Mouse (Mus musculus): ENCODE results near the gene Ror2. TPM values are rescaled to one million over a fixed set of nuclear protein-coding genes. Genes with fewer than 3 reads are reported as not detected.
A peak's percentile ranks its signal among the peaks of the same experiment; 100 is the strongest.

Ror2 gene
- polyA plus RNA-seq, 1 experiment from 2014 or later = 3.0 TPM

GRCm38 (mm10) chr13:53211971-53212733, 73.8 kb downstream of the Ror2 start:
- Histone ChIP-seq H3K9me3 (ENCODE audit: control insufficient read depth, low read length) (no peaks in the 10 kb centered on the region), H3K27me3 (replicated peaks; ENCODE audit: control insufficient read depth, insufficient read depth, low read length) (no peaks in the 10 kb centered on the region)

GRCm38 (mm10) chr13:53208556-53208955, 77.4 kb downstream of the Ror2 start:
- Histone ChIP-seq H3K4me2 (ENCODE audit: low read length) (no peak overlapping the region), H3K36me3 (ENCODE audit: control insufficient read depth, insufficient read depth) (no peaks in the 10 kb centered on the region), H3K27ac (ENCODE audit: low read length) (no peak overlapping the region), H3K4me3 (replicated peaks; ENCODE audit: low read length) (no peak overlapping the region), H3K9ac (replicated peaks; ENCODE audit: low read depth, low read length) (no peak overlapping the region), H3K27me3 (replicated peaks; ENCODE audit: control insufficient read depth, insufficient read depth, low read length) (no peaks in the 10 kb centered on the region), H3K9me3 (ENCODE audit: control insufficient read depth, low read length) (no peaks in the 10 kb centered on the region), H3K4me1 (replicated peaks; ENCODE audit: control insufficient read depth, insufficient read depth, low read length) (peaks cover 15% of the 10 kb centered on the region)
- ATAC-seq = no peak
- 59% methylated on average over 10 of the region's 10 CpGs for WGBS

More at GRCm38 (mm10) chr13:53211971-53212733, 73.8 kb downstream of the Ror2 start:
- Histone ChIP-seq H3K4me2 (ENCODE audit: low read length) (peak overlapping the region; percentile 46), H3K27ac (ENCODE audit: low read length) (no peak overlapping the region), H3K36me3 (ENCODE audit: control insufficient read depth, insufficient read depth) (no peaks in the 10 kb centered on the region), H3K4me1 (replicated peaks; ENCODE audit: control insufficient read depth, insufficient read depth, low read length) (peaks cover 15% of the 10 kb centered on the region), H3K9ac (replicated peaks; ENCODE audit: low read depth, low read length) (peak overlapping the region; percentile 24), H3K4me3 (replicated peaks; ENCODE audit: low read length) (peak overlapping the region; percentile 27)
- ATAC-seq = peak; percentile 75
- 8% methylated on average over 19 of the region's 19 CpGs for WGBS

GRCm38 (mm10) chr13:53205128-53205911, 80.6 kb downstream of the Ror2 start:
- Histone ChIP-seq H3K4me2 (ENCODE audit: low read length) (no peak overlapping the region), H3K9ac (replicated peaks; ENCODE audit: low read depth, low read length) (no peak overlapping the region), H3K36me3 (ENCODE audit: control insufficient read depth, insufficient read depth) (no peaks in the 10 kb centered on the region), H3K9me3 (ENCODE audit: control insufficient read depth, low read length) (no peaks in the 10 kb centered on the region), H3K4me1 (replicated peaks; ENCODE audit: control insufficient read depth, insufficient read depth, low read length) (peaks cover 12% of the 10 kb centered on the region), H3K4me3 (replicated peaks; ENCODE audit: low read length) (no peak overlapping the region), H3K27me3 (replicated peaks; ENCODE audit: control insufficient read depth, insufficient read depth, low read length) (no peaks in the 10 kb centered on the region), H3K27ac (ENCODE audit: low read length) (no peak overlapping the region)
- 76% methylated on average over 17 of the region's 17 CpGs for WGBS
- ATAC-seq = no peak

GRCm38 (mm10) chr13:53202439-53202830, 83.5 kb downstream of the Ror2 start:
- Histone ChIP-seq H3K9me3 (ENCODE audit: control insufficient read depth, low read length) (no peaks in the 10 kb centered on the region), H3K4me1 (replicated peaks; ENCODE audit: control insufficient read depth, insufficient read depth, low read length) (peaks cover 14% of the 10 kb centered on the region), H3K36me3 (ENCODE audit: control insufficient read depth, insufficient read depth) (no peaks in the 10 kb centered on the region), H3K9ac (replicated peaks; ENCODE audit: low read depth, low read length) (no peak overlapping the region), H3K4me2 (ENCODE audit: low read length) (no peak overlapping the region), H3K4me3 (replicated peaks; ENCODE audit: low read length) (no peak overlapping the region), H3K27me3 (replicated peaks; ENCODE audit: control insufficient read depth, insufficient read depth, low read length) (no peaks in the 10 kb centered on the region), H3K27ac (ENCODE audit: low read length) (no peak overlapping the region)
- no peak for ATAC-seq
- WGBS = 69% methylated on average over 5 of the region's 5 CpGs

GRCm38 (mm10) chr13:53201628-53202438, 84.1 kb downstream of the Ror2 start:
- Histone ChIP-seq H3K9me3 (ENCODE audit: control insufficient read depth, low read length) (no peaks in the 10 kb centered on the region), H3K4me2 (ENCODE audit: low read length) (no peak overlapping the region), H3K36me3 (ENCODE audit: control insufficient read depth, insufficient read depth) (no peaks in the 10 kb centered on the region), H3K27ac (ENCODE audit: low read length) (no peak overlapping the region), H3K4me3 (replicated peaks; ENCODE audit: low read length) (no peak overlapping the region), H3K27me3 (replicated peaks; ENCODE audit: control insufficient read depth, insufficient read depth, low read length) (no peaks in the 10 kb centered on the region), H3K4me1 (replicated peaks; ENCODE audit: control insufficient read depth, insufficient read depth, low read length) (peaks cover 19% of the 10 kb centered on the region), H3K9ac (replicated peaks; ENCODE audit: low read depth, low read length) (no peak overlapping the region)
- WGBS = 9% methylated on average over 18 of the region's 18 CpGs
- peak; percentile 36; the same call in 1 of the 2 replicates for ATAC-seq

GRCm38 (mm10) chr13:53200121-53200520, 85.8 kb downstream of the Ror2 start:
- no peak; the same call in 1 of the 2 replicates for ATAC-seq

GRCm38 (mm10) chr13:53199262-53199661, 86.7 kb downstream of the Ror2 start:
- no peak for ATAC-seq
- Histone ChIP-seq H3K27me3 (replicated peaks; ENCODE audit: control insufficient read depth, insufficient read depth, low read length) (no peaks in the 10 kb centered on the region), H3K4me1 (replicated peaks; ENCODE audit: control insufficient read depth, insufficient read depth, low read length) (peaks cover 33% of the 10 kb centered on the region), H3K36me3 (ENCODE audit: control insufficient read depth, insufficient read depth) (no peaks in the 10 kb centered on the region), H3K4me2 (ENCODE audit: low read length) (no peak overlapping the region), H3K4me3 (replicated peaks; ENCODE audit: low read length) (no peak overlapping the region), H3K27ac (ENCODE audit: low read length) (no peak overlapping the region), H3K9ac (replicated peaks; ENCODE audit: low read depth, low read length) (no peak overlapping the region), H3K9me3 (ENCODE audit: control insufficient read depth, low read length) (no peaks in the 10 kb centered on the region)
- WGBS = 88% methylated on average over 7 of the region's 7 CpGs

More at GRCm38 (mm10) chr13:53200121-53200520, 85.8 kb downstream of the Ror2 start:
- WGBS = 59% methylated on average over 4 of the region's 4 CpGs
- Histone ChIP-seq H3K9ac (replicated peaks; ENCODE audit: low read depth, low read length) (no peak overlapping the region), H3K36me3 (ENCODE audit: control insufficient read depth, insufficient read depth) (no peaks in the 10 kb centered on the region), H3K4me3 (replicated peaks; ENCODE audit: low read length) (no peak overlapping the region), H3K27me3 (replicated peaks; ENCODE audit: control insufficient read depth, insufficient read depth, low read length) (no peaks in the 10 kb centered on the region), H3K27ac (ENCODE audit: low read length) (no peak overlapping the region), H3K4me1 (replicated peaks; ENCODE audit: control insufficient read depth, insufficient read depth, low read length) (peaks cover 30% of the 10 kb centered on the region), H3K4me2 (ENCODE audit: low read length) (no peak overlapping the region), H3K9me3 (ENCODE audit: control insufficient read depth, low read length) (no peaks in the 10 kb centered on the region)

GRCm38 (mm10) chr13:53196690-53197089, 89.2 kb downstream of the Ror2 start:
- Histone ChIP-seq H3K36me3 (ENCODE audit: control insufficient read depth, insufficient read depth) (no peaks in the 10 kb centered on the region), H3K9me3 (ENCODE audit: control insufficient read depth, low read length) (no peaks in the 10 kb centered on the region), H3K9ac (replicated peaks; ENCODE audit: low read depth, low read length) (no peak overlapping the region), H3K27ac (ENCODE audit: low read length) (peak overlapping the region; percentile 80), H3K27me3 (replicated peaks; ENCODE audit: control insufficient read depth, insufficient read depth, low read length) (no peaks in the 10 kb centered on the region), H3K4me2 (ENCODE audit: low read length) (no peak overlapping the region), H3K4me3 (replicated peaks; ENCODE audit: low read length) (no peak overlapping the region), H3K4me1 (replicated peaks; ENCODE audit: control insufficient read depth, insufficient read depth, low read length) (peaks cover 27% of the 10 kb centered on the region)
- 53% methylated on average over 7 of the region's 7 CpGs for WGBS
- ATAC-seq = no peak
